Mouse (Mus musculus) cerebellum, adult 11-12 months (tissue): Measurements from ENCODE around the gene Zranb3.
"Not testable (repeated sequence)": the region's sequence is repeated elsewhere in the genome, so short reads cannot be mapped to it uniquely, and the experiment has no call there.

Experiments
- DNase-seq: peaks from one replicate; pipeline ENCODE4 v3.0.0; 2022

Gene Zranb3

DNA sequence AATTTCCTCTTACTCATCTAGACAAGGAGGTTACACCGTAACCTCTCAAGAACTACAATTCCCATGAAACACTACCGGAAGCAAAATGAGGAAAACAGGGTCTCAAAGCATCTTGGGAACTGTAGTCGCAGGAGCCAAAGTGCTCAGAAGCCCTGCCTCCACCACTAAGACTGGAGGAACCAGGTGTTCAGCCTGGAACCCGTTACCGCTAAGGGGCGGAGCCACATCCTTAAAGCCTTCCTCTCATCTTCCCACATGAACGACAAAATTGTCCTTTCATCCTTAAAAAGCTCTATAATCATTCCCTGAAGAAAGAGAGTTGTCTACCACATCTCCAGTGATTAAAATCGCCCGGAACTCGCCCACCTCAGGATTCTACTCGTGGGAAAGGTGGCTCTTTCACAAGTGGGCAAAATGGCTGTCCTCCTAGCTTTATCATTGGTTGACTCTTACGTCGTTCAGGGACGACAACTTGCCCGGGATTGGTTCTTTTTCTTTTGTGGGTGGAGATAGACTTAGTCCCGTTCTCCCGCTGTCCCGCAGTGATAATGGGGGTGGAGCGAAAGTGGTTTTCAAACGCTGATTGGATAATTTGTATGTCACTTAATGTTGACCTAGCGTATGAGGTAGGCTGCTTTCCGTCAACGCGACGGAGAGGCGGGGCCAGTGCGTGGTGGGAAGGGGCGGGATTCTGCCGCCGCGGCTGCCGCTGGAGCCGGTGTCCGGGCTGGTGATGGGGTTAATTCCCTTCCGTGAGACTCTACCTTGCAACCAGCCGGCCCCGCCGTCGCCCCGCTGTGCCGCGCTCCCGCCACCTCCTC lies at the start of gene Zranb3, which contains the start of gene R3hdm1:
Zranb3 (minus strand) TSS at position 407 of the 821 bp plus-strand sequence.
R3hdm1 (plus strand) TSS at position 661 of the 821 bp plus-strand sequence.
- peak; percentile 99 for DNase-seq

DNA sequence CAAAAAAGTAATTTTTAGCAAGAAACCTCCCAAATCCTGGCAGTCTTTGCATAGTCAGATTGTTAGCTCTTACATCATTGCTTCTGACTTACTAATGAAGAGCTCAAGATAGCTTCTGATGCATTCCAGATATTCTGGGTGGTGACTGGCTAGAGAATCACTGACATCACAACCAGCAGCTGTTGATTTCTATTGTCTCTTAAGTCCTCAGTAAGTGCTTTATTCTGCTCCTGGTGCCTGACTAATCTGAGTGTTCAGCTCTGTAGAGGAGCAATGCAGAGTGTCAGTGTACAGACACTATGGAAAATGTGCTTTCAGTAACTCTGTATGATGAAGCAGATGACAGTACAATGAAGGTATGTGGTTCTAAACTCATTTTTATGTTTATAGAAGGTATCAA lies 38.9 kb upstream of the Zranb3 start:
- DNase-seq, result no peak

DNA sequence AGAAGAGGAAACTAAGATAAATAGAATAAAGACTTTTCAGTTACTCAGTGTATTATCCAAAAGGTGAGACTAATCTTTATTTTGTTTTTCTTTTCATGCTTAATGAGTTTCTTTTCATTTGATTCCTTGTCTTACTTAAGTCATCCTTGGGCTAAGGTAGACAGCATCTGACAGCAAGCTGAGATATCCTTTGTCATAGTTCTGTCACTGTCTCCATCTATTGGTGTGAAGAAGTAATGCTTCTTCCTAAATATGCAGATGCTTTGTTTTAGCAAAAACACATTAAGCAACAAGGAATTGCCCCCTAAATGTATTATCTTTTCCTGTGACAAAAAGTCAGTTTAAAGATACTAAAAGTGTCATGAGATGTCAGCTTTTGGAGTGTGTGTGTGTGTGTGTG lies 38.2 kb upstream of the Zranb3 start:
- no peak for DNase-seq

DNA sequence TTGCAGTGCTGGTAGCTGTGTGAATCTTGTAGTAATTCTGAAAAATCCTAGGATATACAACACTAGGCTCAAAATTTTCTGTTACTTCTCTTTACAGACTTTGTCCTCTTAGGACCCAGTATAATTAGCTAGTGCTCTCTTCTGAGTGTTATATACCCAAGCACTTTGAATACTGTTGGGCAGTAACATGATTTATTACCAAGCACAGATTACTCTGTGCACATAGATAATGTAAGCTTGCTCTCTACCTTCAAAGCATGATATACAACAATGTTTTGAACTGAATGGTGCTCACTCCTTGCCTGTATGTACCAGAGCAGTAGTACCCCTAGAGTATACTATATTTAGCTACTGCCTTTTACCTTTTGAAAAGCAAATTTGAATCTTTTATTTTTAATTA lies 33.4 kb upstream of the Zranb3 start:
- DNase-seq, result not testable (repeated sequence)

DNA sequence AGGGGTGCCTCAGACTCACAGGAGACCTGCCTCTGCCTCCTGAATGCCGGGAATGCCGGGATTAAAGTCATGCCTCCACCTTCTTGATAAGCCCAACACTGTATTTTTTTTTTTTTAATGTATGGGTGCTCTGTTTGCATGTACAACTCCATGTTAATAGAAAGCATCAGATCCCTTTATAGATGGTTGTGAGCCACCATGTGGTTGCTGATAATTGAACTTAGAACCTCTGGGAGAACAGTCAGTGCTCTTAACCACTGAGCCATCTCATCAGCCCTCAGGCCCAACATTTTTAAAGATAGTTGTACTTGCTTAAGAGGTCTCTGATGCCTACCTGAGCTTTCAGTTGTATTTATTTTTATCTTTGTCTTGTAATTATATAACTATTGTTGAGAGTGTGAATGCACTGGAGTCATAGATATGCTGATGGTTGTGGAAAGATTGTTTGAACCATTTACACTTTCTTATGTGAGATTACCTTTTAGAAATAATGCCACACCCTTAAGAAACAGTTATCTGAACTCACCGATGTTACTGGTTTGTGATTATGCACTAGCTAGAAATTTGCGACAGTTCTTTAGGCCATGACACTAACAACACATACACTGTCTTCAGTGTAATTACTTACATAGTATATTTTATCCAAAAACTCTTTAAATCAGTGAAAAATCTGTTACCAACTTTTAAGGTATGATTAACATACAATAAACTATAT lies 18.2 kb upstream of the Zranb3 start:
- no peak for DNase-seq

DNA sequence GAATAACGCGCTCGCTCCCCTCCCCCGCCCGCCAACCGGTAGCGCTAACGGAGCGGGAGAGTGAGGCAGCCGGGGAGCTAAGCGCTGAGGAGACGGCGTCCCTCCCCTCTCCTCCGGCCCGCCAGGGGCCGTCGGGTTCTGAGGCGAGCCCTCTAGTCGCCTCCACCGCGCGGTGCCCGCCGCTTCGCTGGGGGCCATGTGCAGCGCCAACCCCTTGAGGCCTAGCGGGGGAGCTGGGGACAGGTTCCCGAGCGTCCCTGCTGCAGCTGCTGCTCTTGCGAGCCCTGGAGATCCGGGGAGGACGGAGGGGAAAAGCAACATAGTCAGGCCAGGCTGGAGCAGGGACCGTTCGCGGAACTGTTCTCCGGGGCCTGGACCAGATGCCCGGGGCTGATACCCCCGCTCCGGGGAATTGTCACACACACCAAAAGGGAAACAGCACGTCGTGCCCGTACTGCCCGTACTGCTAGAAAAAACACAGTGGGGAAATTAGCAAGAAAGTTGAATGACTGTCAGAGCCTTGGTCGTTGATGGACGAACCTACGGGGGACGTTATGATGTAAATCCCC lies 757 bp upstream of the Zranb3 start:
- DNase-seq, result no peak

DNA sequence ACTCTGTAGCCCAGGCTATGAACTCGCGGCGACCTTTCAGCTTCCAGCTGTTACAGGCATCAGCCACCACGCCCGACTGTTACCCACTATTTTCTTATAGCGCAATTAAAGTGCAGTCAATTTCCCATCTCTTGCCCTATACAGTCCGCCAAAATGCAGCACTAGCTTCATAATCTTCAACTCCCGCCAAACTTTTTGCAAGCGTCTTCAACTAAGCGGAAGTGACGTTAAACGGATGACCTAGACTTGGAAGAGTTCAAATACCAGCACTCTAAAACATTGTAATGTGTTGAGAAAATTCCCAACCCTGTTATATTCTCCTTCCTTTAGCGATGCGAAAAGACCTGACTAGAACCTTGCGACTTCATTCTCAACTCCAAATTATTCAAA lies 601 bp downstream of the Zranb3 start:
- peak; percentile 75 for DNase-seq

DNA sequence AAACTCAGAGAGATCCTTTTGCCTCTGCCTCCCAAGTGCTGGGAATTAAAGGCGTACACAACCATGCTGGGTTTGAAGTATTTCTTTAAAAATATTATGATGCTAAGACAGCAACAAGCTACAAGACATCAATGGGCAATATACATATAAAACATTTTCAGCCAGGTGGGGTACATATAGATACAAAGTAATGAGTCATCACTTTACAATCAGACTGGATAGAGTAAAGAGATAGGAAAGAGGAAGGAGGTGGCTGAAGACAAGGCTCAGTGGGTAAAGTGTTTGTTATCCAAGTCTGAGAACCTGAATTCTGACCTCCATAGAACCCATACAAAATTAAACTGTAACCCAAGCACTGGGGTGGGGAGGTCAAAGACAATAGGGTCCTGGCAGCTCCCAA lies 4.5 kb downstream of the Zranb3 start:
- no peak for DNase-seq

DNA sequence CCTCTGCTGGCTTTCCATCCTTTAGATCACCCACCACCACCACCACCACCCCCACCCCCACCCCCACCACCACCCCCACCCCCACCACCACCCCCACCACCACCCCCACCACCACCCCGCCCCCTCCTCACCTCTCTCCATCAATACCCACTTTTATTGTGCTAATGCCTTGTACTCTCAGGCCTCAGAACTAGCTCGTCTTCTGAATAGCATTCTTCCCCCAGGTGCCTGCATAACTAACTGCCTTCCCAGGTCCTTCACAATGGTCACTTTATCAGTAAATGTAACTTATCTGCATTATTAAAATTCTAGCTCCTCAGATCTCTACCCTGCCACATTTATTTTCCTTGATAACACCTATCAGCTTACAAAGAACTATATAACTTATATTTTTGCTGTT lies 8.2 kb downstream of the Zranb3 start:
- DNase-seq, result no peak

DNA sequence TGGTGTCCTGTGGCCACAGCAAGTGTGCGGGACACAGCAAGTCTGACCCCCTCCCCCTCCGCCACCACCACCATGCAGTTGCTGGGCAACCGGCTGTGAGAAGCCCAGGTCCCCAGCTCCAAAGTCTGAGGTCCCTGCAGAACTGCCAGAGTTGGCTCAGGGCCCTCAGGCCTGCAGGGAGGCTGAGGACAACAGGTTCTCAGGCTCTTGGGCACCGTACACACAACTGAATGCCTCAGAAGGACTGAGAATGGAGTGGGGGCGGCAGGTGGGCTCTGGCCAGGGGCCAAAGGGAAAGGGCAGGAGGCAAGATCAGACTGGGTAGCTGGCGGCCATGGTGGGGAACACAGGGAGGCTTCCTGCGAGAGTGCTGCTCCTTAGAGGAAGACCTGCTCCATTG lies 20.0 kb downstream of the Zranb3 start:
- peak; percentile 4 for DNase-seq

DNA sequence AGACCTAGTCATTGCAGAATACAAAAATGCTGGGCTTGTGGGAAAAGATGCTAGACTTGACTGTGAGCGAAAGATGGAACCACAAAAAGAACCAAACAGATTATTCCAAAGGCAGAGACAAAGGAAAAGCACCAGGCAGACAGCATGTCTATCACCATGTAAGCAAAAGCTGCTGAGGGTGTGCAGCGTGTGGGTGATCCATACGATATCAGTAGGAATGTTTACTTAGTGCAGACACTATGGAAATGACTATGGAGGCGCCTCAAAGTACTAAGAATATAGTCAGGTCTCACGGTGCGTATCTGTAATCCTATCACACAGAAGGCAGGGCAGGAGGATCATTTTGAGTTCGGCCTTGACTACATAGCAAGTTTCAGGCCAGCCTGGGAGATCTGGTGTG lies 21.0 kb downstream of the Zranb3 start:
- DNase-seq, result no peak

DNA sequence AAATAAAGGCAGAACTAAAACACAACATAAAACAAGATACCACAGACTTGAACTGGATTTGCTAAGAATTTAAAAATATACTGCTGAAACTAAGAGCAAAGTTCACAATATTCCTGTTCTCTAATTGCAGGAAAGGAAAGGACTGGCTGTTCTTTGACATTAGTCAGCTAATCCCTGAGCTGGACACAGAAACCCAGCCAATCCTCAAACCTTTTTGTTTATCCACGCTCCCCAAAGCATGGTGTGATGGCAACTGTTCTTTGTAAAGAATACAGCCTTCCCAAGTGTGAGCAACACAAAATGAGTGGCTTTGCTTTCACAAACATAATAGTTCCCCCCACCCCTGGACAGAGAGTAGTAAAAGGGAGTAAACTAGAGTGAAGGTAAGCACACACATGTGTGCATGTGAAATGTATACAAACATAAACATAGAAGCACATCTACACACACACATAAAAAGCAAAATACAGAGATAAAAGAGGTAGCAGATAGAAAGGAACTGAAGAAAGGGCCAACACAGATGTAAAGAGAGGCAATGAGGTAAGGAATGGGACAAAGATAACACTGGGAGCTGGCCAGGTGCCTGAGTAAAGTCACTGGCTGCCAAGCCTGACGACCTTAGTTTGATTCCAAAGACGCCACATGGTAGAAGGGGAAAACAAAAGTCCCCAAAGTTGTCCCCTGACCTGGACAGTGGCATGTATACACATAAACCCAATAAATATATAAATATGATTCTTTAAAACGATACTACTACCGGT lies 21.7 kb downstream of the Zranb3 start:
- no peak for DNase-seq

DNA sequence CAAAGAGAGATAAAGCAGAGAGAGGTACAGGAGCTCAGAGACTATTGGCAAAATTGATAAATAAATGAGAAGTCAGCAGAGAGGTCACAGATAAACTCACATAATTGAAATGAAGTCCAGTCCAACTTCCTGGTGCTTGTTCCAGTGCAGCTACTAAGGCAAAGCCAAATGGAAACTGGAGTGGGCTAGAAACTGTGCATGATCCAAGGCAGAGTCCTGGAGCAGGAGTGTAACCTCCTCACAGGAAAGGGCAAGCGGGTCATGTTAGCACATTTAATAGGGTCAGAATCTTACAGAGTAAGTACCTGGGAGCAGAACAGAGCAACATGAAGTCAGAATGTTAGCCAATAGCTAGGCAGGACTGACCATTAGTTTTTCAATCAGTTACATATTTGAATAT lies 24.2 kb downstream of the Zranb3 start:
- no peak for DNase-seq

DNA sequence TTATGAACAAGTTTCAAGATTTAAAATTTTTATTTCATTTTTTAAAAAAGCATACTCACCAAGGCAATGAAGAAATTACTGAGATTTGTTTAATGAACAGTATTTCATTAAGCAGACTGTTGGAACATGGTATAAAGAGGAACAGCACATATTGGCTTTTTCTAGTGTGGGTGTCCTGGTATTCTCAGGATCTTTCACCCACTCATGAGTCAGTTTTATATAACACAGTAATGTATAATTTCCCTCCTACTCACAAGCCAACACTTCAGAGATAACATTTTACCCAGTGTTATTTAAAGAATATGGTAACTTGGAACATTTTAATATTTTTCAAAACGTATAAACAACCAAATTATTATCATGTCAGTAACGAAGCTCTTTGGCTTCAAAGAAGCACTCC lies 25.1 kb downstream of the Zranb3 start:
- DNase-seq, result no peak

DNA sequence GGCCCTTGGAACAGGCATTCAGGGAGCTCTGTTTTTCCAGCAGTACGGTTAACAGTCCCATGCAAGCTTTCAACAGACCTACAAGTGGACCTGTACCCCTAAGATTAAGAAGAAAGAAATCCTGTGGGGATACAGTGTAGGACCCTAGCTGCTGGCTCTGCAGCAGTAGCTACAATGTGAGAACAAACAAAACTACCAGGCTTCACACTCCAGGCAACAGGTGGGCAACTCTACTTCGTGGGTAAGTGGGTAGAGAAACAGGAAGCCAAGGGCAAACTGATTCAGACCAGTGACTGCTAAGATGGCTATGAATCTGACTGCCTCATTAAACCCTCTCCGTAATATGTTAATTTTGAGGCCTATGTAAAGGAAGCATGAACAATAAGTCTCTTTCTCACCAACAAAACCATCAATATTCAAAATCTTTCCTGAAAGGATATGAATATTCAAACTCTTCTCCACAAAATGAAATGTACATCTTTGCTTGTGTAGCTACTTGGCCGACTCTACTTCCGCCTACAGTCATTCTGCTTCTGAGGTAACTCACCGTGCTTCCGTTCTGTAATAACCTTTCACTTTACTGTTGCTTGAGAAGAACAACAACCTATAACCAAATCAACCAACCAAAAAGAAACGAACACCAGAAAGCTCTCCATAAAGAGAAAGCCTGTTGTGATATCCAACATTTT lies 25.9 kb downstream of the Zranb3 start:
- no peak for DNase-seq

DNA sequence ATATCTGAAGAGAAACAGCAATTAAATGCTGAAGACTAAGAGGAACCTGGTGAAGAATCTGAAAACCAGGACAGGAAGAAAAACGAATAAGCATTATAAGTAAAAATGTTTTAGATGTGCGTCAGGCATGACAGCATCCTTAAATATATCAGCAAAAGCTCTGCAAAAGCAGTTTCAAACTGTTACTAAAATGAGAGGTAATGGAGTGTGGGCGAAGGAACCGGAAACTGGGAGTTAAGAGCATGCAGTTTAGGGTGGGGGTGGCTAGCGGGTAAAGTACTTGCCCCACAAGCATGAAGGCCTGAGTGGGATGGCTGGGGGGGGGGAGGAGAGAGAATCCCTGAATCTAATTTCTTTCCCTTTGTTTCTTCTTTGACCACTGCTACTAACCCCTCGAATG lies 29.8 kb downstream of the Zranb3 start:
- no peak for DNase-seq

DNA sequence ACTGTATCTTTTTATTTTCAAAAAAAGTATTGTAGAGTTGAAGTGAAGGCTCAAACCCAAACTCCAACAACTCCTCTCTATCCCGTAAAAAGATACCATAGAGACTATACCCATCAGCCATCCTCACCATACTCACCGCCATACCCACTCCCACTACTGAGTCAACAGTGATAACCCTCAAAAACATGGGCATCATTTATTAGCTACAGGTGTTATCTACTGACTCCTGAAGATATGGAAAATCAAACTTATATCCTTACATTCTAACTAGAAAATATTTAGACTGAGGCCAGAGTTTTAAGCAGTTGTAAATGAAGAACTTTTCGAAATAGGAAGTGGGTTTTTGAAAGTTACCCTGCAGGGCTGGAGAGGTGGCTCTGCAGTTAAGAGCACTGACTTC lies 32.8 kb downstream of the Zranb3 start:
- DNase-seq, result no peak

DNA sequence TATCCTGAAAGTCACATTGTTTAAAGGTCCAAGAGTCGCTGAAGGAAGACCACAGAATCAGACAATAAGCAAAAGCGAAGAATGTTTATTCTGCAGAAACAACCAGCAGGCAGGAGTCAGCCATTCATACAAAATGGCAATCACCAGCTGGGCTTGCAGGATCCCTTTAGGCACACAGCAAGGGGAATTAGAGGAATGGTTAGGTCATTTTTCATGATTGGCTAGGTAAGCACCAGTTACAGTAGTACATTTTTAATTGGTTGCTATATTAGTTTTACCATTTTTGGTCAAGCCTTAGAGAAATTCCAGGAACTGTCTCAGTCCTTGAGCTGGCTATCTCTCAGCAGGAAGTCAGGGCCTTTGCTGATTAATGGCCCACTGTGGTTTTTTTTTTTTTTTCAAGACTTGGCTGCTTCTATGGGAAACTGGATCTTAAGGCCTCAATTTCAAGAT lies 33.9 kb downstream of the Zranb3 start:
- DNase-seq, result no peak

DNA sequence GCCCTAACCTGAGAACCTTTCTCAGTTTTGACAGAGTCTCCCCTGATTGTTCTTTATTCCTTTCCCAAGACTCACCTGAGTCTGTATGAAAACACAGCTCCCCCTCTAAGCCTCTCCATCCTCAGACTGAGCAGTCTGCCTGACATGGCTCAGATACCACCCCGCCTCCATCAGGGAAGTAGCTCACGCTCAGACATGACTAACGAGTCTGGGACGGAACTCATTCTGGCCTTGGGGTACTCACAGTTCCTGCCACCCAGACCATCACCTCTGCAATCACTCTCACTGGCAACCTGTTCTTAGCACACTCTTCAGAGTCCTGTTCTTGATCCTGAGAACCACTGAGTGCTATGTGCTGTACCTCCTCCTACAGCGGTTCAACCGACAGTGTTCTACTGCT lies 38.1 kb downstream of the Zranb3 start:
- DNase-seq, result no peak

DNA sequence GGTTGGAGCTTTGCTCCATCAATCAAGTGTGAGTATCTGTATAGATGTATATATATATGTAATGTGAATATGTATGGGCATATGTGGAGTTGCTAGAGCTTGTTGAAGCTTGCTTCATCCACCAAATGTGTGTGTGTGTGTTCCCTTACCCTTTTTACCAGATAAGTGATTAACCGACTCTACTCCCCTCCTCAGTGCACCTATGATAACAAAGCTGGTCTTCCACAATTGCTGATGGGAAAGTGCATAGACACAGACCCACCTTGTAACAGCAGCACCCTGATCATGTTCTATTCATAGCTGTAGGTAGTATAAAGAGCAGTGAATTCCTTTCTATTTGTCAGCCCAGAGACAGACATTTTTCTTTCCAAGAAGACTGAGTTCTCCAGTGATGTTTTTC lies 40.7 kb downstream of the Zranb3 start:
- DNase-seq, result no peak

DNA sequence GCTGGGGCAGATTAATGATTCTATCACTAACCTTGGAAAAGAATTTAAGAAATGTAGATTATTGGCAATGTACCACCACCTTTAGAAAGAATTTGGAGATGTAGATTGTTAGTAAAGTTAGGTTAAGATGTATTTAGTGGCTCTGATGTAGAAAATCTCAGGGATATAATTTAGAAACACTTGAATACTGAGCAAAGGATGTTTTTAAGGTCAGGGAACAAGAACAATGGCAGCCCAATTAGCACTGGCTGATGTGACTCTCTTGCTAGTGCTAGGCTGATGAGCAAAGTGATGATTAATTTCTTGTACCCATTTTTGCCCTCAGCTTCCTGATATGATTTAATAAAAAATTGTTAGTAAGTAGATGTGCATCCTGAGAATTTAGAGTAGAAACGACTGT lies 41.4 kb downstream of the Zranb3 start:
- DNase-seq, result no peak

DNA sequence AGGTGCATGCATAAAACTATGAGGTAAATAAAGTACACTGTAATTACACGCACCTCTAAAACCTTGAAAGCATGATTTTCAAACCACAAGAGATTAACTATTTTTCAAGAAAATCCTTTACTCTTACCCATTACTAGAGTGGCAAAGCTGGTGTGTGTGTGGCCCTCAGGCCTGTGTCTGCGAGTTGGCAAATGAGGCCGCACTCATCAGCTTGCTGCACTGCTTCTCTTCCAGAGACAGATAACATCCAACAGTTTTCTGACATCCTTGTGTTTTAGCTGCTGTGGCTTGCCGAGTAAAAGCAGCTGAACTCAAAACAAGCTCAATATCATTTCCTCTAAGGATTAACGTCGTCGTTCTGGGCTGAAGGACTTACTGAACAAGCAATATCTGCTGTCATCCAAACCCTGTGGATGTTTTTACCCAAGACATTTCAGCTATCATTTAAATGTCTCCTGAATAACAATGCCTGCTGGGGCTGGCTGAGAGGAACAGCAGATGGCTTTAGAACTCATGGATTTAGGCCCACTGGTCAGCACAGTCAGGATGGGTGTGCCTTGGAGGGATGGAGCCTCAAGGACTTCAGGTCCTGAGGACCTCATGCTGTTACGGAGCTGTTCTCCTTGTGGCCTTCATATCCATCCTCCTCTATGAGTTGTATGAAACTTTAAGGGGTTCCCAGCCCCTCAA lies 42.0 kb downstream of the Zranb3 start:
- peak; percentile 13 for DNase-seq
